ENCODE assay signal across 9 mouse cellular contexts in genomic region chrX:96712907-96713774, GRCm38 (mm10). TPM values are rescaled to one million over a fixed set of nuclear protein-coding genes. Genes with fewer than 3 reads are reported as not detected.
DNase-seq lines count a peak whose midpoint lies in the region; ATAC-seq lines count a peak whose summit lies in the region.
"Had no signal": no experiment of that assay in that cellular context is flagged by ENCODE, and none has a peak within 500 bp of the region (broad histone marks: within the 10 kb centered on the region; RNA-seq: fewer than 3 reads in every experiment).

Gpr165 (plus strand) TSS chrX:96713441.

- DNase-seq in adrenal gland, adult (ENCODE audit: inconsistent age in 2 of 2, low spot score in 1 of 2), result peak; percentile 15 to 70
- DNase-seq in cerebellum, adult 9-10 months, result peak; percentile 8
- peak; percentile 16 for DNase-seq in forelimb bud, embryonic 11.5 days (ENCODE audit: low read depth, low spot score)
- peak; percentile 5 for DNase-seq in heart, postnatal 25 days (ENCODE audit: low spot score)
- peak; percentile 31 to 34 for DNase-seq in layer of hippocampus, postnatal 25 days (ENCODE audit: extremely low spot score in 1 of 2, low spot score in 1 of 2)
- DNase-seq in midbrain, embryonic 10.5 days (ENCODE audit: low spot score), result peak; percentile 70
- DNase-seq in right cerebral cortex, postnatal 4 days, result peak; percentile 60

- H3K4me1 ChIP-seq in midbrain, embryonic 10.5 days, result no peaks in the 10 kb centered on the region; the same call in 1 of the 2 replicates

- no peak; the same call in 1 of the 2 replicates for ATAC-seq in granulocyte monocyte progenitor cell, adult 5-6 weeks (replicated peaks; ENCODE audit: poor library complexity, severe bottlenecking)

- H3K27ac ChIP-seq in midbrain, embryonic 10.5 days (replicated peaks), result peak within 1 kb of the TSS; percentile 74

- no peaks in the 10 kb centered on the region for H3K9me3 ChIP-seq in midbrain, embryonic 10.5 days (replicated peaks)

- H3K36me3 ChIP-seq in midbrain, embryonic 10.5 days, result no peaks in the 10 kb centered on the region

- intact Hi-C loops in heart, postnatal 25 days (cut with DNase I), result no loop called here

- peak within 1 kb of the TSS; percentile 49 for H3K4me3 ChIP-seq in midbrain, embryonic 10.5 days
- H3K4me3 ChIP-seq: myocyte had no signal

- H3K27me3 ChIP-seq in midbrain, embryonic 10.5 days (ENCODE audit: low read depth, poor library complexity, severe bottlenecking), result no peaks in the 10 kb centered on the region; the same call in 1 of the 2 replicates

- 24% methylated on average over 16 of the region's 16 CpGs for WGBS in midbrain, embryonic 10.5 days

RNA-seq across cellular contexts. Expression of gene Gpr165, which starts in this region (rescaled TPM):
- under 1 TPM; 0.08 to 0.20 TPM for total RNA-seq in heart, postnatal 25 days (2021)
- 10 to 100 TPM in 1 of 2 experiments, 1 to 10 TPM in 1; 9.3 to 10.3 TPM for total RNA-seq in layer of hippocampus, postnatal 25 days (2021)
- 0.91 and 1.9 TPM in 2 replicates for polyA plus RNA-seq in midbrain, embryonic 10.5 days (2016; fragmentation: Nextera tagmentation; extraction: Ambion mirVana)
- not detected in 2 replicates for total RNA-seq in granulocyte monocyte progenitor cell, adult 5-6 weeks (2014; fragmentation: Nextera tagmentation)
- total RNA-seq in granulocyte monocyte progenitor cell, adult 5-6 weeks (2017), result not detected in 2 replicates
- polyA plus RNA-seq: myocyte had no signal

Comparison
In these comparisons a context has a peak if more than half of its experiments do, and no peak if none do; other contexts are left out.
1. RNA of gene Gpr165 (total RNA-seq): 9.3 to 10.3 TPM in layer of hippocampus, postnatal 25 days; 0.08 to 0.20 TPM in heart, postnatal 25 days and not detected in granulocyte monocyte progenitor cell, adult 5-6 weeks; every median in the first group is over 4 times any median in the second.
2. Peak in DNase-seq in heart, postnatal 25 days; RNA of the gene not detected or under 1 TPM.
3. DNase-seq: peak in every context shown above with its lines; median percentile 70 in midbrain, embryonic 10.5 days; 60 in right cerebral cortex, postnatal 4 days; 42 in adrenal gland, adult; 32 in layer of hippocampus, postnatal 25 days; 16 in forelimb bud, embryonic 11.5 days; 8 in cerebellum, adult 9-10 months; 5 in heart, postnatal 25 days.